Mouse (Mus musculus) heart, embryonic 14.5 days (tissue): ENCODE results near the gene Col6a6. TPM values are rescaled to one million over a fixed set of nuclear protein-coding genes. Genes with fewer than 3 reads are reported as not detected.

Experiments used
- ATAC-seq: fragments of 200-750 bp; cut with Nextera tagmentation; 2 replicates; pipeline ENCODE4 v1.8.0; 2017; ENCODE audit warnings: low read depth, moderate TSS enrichment; ENCODE audit not compliant: insufficient number of reproducible peaks, insufficient read depth, low FRiP score
- H3K27ac ChIP-seq, 2 experiments: fragments of 200-500 bp in 1 of 2; fragments of 300-500 bp in 1 of 2; sonication (generic) in 1 of 2; replicated peaks in 1 of 2; 2 replicates each; pipeline ENCODE4 v1.5.1; 2012 to 2014; ENCODE audit warnings: low read depth in 2 of 2, low read length in 2 of 2, control low read depth in 1 of 2, mild to moderate bottlenecking in 1 of 2, mixed read lengths in 1 of 2; ENCODE audit not compliant: control insufficient read depth in 1 of 2, insufficient read depth in 1 of 2
- H3K27me3 ChIP-seq: fragments of 300-500 bp; sonication (generic); 2 replicates; pipeline ENCODE4 v1.6.1; 2014; ENCODE audit warnings: mild to moderate bottlenecking, low read length, control low read depth; ENCODE audit not compliant: control insufficient read depth, insufficient read depth
- H3K36me3 ChIP-seq: fragments of 300-500 bp; sonication (generic); 2 replicates; pipeline ENCODE4 v1.6.1; 2014; ENCODE audit warnings: mild to moderate bottlenecking, control low read depth, low read length, mixed read lengths; ENCODE audit not compliant: control insufficient read depth, insufficient read depth
- H3K4me1 ChIP-seq, 2 experiments: fragments of 200-500 bp in 1 of 2; fragments of 300-500 bp in 1 of 2; sonication (generic) in 1 of 2; 2 replicates each; pipeline ENCODE4 v1.6.1; 2012 to 2014; ENCODE audit warnings: low read length in 2 of 2, control low read depth in 1 of 2, mixed read lengths in 1 of 2; ENCODE audit not compliant: control insufficient read depth in 2 of 2, insufficient read depth in 2 of 2
- H3K4me2 ChIP-seq: fragments of 300-500 bp; sonication (generic); 2 replicates; pipeline ENCODE4 v1.6.1; 2014; ENCODE audit warnings: mild to moderate bottlenecking, low read length
- H3K4me3 ChIP-seq, 2 experiments: fragments of 200-500 bp in 1 of 2; fragments of 300-500 bp in 1 of 2; sonication (generic) in 1 of 2; 2 replicates each; pipeline ENCODE4 v1.5.1; 2012 to 2014; ENCODE audit warnings: low read length in 2 of 2, mild to moderate bottlenecking in 2 of 2, control low read depth in 1 of 2, low read depth in 1 of 2, moderate library complexity in 1 of 2; ENCODE audit not compliant: control insufficient read depth in 1 of 2, insufficient read depth in 1 of 2
- H3K9ac ChIP-seq: fragments of 300-500 bp; sonication (generic); 2 replicates; pipeline ENCODE4 v1.6.1; 2014; ENCODE audit warnings: mild to moderate bottlenecking, low read length
- H3K9me3 ChIP-seq: fragments of 300-500 bp; sonication (generic); 2 replicates; pipeline ENCODE4 v1.6.1; 2016; ENCODE audit warnings: low read length, control low read depth; ENCODE audit not compliant: control insufficient read depth
- WGBS: fragments of 180-500 bp; shearing (Covaris S2); extraction: QIAGEN DNeasy Blood & Tissue Kit; methylation state at CpG from one replicate; pipeline ENCODE4 v1.1.7; 2014; 5-methylcytosine and 5-hydroxymethylcytosine counted together
- polyA plus RNA-seq: library from polyadenylated mRNA; unstranded; fragments of >200 nt; fragmentation: Nextera tagmentation; extraction: Ambion mirVana; gene quantifications from 2 replicates; pipeline ENCODE4 v1.2.1, GENCODE M21; 2014

Gene Col6a6
- 4.2 and 5.3 TPM in 2 replicates for polyA plus RNA-seq

DNA sequence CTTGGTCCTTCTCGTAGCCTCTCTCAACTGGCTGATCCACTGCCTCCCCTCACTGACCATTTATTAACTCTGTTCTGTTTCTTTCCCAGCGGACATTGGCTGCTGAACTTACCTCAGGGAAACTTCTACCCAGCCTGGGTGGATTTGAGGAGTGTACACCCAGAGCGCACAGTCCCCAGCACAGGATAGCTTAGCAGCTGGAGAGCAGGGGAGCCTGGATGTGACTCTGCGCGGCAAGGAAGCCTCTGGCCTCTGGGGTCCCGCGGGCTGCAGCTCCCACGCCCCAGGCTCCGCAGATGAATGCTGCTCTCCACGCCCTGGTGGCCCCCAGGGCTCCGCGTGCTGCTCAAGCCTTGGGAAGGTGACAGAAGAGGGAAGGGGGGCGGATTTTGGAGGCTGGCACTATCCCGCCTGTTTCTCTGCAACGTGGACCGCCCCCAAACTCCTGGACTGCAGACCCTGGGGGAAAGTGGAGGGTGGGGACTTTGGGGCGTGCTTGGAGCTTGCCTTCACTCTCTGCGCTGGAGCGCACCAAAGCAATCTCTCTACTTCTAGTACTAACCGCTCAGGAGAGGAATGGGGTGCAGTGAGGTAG lies at the start of gene Col6a6:
Gene Col6a6, minus strand, starts transcription at position 370 of the 595 bp plus-strand sequence.
- Histone ChIP-seq H3K4me1 (peaks cover 0 to 2% of the 10 kb centered on the region in 2 experiments; a peak in 2 of 4 replicates), H3K4me2 (peak within 1 kb of the TSS; percentile 63), H3K27me3 (peaks cover 10% of the 10 kb centered on the region), H3K27ac (peak within 1 kb of the TSS; percentile 19 to 37; a peak in 2 of 4 replicates), H3K9ac (peak within 1 kb of the TSS; percentile 64; the same call in 1 of the 2 replicates), H3K36me3 (no peaks in the 10 kb centered on the region), H3K9me3 (no peaks in the 10 kb centered on the region), H3K4me3 (peak within 1 kb of the TSS; percentile 22 to 31; a peak in 3 of 4 replicates)
- WGBS: 9% methylated on average over 20 of the region's 20 CpGs
- ATAC-seq: no peak

DNA sequence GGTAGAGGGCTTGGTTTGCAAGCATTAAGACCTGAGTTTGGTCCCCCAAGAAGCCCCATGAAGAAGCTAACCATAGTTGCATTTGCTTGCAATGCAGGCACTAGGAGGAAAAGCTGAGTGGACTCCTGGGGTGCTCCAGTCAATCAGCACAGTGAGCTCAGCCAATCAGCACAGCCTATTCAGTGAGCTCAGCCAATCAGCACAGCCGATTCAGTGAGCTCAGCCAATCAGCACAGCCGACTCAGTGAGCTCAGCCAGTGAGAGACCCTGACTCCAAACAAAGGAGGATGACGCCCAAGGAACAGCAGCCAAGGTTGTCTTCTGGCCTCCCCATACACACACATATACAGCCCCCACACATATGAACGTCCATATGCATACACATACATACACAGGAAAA lies 48.2 kb upstream of the Col6a6 start:
- no peaks in the 10 kb centered on the region for H3K36me3 ChIP-seq
- H3K9me3 ChIP-seq: no peaks in the 10 kb centered on the region
- no peak overlapping the region for H3K4me3 ChIP-seq
- 84% methylated on average over 4 of the region's 4 CpGs for WGBS
- H3K4me1 ChIP-seq: peaks cover 9 to 19% of the 10 kb centered on the region in 2 experiments
- no peak for ATAC-seq
- H3K27ac ChIP-seq: no peak overlapping the region
- no peaks in the 10 kb centered on the region for H3K27me3 ChIP-seq
- no peak overlapping the region for H3K4me2 ChIP-seq
- no peak overlapping the region for H3K9ac ChIP-seq

DNA sequence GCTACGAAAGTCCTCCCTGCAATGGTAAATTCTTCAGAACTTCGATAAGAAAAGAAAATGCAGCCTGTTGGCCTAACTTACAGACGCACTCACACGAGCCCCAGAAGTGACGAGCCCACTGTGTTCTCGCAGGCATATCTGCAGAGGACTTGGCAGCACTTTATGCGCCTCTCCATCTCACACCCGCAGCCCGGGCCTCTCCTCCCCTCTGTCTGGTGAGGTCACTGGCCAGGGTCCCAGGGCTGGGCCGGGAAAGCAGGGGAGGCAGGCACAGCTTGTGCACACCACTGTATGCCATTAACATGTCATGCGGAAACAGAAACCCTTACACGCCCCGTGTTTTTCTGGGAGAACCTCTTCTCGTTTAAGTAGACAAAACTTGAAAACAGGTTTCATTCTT lies 43.7 kb upstream of the Col6a6 start:
- H3K27me3 ChIP-seq: no peaks in the 10 kb centered on the region
- whole genome bisulfite sequencing: 44% methylated on average over 14 of the region's 14 CpGs
- ATAC-seq: no peak; the same call in 1 of the 2 replicates
- no peak overlapping the region for H3K4me2 ChIP-seq
- H3K36me3 ChIP-seq: no peaks in the 10 kb centered on the region
- peak overlapping the region in 1 of 2 experiments; percentile 20; a peak in 1 of 4 replicates for H3K27ac ChIP-seq
- no peak overlapping the region for H3K4me3 ChIP-seq
- no peaks in the 10 kb centered on the region for H3K9me3 ChIP-seq
- H3K4me1 ChIP-seq: peaks cover 6 to 12% of the 10 kb centered on the region in 2 experiments
- no peak overlapping the region for H3K9ac ChIP-seq

DNA sequence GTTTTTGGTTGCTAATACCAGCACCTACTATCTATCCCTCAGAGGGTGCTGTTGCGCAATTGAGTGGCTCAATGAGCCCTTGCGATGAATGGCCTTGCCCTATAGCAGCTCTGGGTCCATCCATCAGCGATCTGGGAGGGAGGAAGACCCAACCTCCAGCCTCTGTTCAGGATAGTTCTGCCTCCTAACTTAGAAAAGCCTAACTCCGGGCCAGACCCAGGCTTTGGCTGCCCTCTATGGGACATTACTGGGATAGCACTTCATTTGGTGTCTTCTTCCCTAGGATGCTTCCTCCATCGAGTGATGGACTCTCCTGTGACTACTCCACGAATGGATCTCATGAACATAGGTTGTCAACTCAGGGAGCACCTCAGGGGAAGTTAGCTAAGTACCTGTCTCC lies 29.8 kb upstream of the Col6a6 start:
- Histone ChIP-seq H3K4me2 (no peak overlapping the region), H3K27ac (no peak overlapping the region), H3K9me3 (no peaks in the 10 kb centered on the region), H3K9ac (no peak overlapping the region), H3K4me3 (no peak overlapping the region), H3K36me3 (no peaks in the 10 kb centered on the region), H3K27me3 (no peaks in the 10 kb centered on the region), H3K4me1 (no peaks in the 10 kb centered on the region)
- ATAC-seq: no peak
- 8% methylated on average over 6 of the region's 6 CpGs for WGBS

DNA sequence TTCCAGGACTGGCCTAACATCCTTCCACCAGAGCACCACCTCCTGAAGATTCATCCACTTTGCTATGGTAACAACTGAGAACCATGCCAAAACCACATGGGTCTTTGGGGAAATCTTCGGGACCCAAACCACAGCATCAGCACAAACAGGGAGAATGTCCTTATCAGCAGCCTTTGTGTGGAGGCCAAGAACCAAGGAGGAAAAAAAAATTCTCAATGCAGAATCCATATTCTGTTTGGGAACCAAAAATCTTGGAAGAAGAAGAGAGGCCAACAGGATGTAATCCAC lies 24.8 kb upstream of the Col6a6 start:
- 57% methylated on average over 1 of the region's 1 CpGs for WGBS
- Histone ChIP-seq H3K4me1 (peaks cover 0 to 4% of the 10 kb centered on the region in 2 experiments; a peak in 1 of 4 replicates), H3K27ac (no peak overlapping the region), H3K27me3 (no peaks in the 10 kb centered on the region), H3K4me2 (no peak overlapping the region), H3K4me3 (no peak overlapping the region), H3K9ac (no peak overlapping the region), H3K9me3 (no peaks in the 10 kb centered on the region), H3K36me3 (no peaks in the 10 kb centered on the region)
- no peak for ATAC-seq

DNA sequence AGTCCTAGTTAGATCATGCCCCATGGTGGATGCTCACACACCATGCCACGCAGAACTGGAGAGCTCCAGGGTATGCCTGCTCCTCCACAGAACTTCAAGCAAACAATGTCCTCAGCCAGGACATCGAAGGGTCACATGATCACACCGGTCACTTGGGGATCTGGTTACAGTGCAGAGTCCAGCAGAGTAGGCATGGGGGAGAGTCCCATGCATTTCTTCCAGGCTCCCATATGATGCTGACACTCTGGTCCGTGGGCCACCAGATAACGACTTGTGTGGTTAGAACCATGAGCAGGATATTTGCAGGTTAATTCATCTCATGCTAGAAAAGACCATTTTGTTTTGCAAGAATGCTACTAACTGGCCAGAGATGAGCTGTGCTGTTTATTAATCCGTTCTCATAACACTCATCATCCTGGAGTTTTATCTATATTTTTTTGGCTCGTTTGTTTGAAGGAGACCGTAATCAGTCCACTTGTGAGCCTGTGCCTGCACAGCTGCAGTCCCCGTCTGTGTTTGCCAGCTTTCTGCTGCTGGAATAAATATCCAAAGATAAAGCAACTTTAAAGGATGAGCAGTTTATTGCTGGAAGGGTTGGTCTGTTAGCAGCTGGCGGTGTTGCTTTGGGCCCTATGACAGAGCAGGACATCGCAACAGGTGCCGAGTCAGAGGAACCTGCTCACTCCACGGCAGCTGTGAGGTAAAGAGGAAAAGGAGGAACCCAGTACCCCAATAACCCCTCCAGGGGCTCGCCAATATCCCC lies 24.2 kb upstream of the Col6a6 start:
- no peak overlapping the region for H3K4me2 ChIP-seq
- H3K27me3 ChIP-seq: no peaks in the 10 kb centered on the region
- H3K4me1 ChIP-seq: peaks cover 0 to 4% of the 10 kb centered on the region in 2 experiments; a peak in 1 of 4 replicates
- ATAC-seq: no peak
- H3K27ac ChIP-seq: no peak overlapping the region
- no peak overlapping the region for H3K9ac ChIP-seq
- 70% methylated on average over 14 of the region's 14 CpGs for WGBS
- no peaks in the 10 kb centered on the region for H3K36me3 ChIP-seq
- H3K4me3 ChIP-seq: no peak overlapping the region
- H3K9me3 ChIP-seq: no peaks in the 10 kb centered on the region

DNA sequence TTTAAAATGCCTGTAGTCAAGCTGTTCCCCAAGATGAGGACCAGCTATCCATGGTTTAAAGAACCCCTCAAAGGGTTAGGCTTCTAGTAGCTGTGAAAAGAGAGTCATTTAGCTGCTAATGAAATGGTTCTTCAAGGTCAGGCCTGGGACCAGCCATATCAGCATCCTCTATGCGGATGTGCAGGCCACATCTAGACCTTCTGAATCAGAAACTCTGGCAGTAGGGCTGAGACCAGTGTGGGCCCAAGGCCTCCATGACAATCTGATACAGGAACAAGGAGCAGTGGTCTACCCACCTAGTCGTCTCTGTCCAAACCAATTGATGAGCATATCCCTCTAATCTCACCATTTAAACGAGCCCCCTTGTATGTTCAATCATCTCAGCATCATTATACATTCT lies 23.1 kb upstream of the Col6a6 start:
- Histone ChIP-seq H3K4me1 (peaks cover 0 to 4% of the 10 kb centered on the region in 2 experiments; a peak in 1 of 4 replicates), H3K4me2 (no peak overlapping the region), H3K4me3 (no peak overlapping the region), H3K27me3 (no peaks in the 10 kb centered on the region), H3K27ac (no peak overlapping the region), H3K9me3 (0 out of 2 replicates have a peak, but pooled peaks cover 3% of the 10 kb centered on the region), H3K9ac (no peak overlapping the region), H3K36me3 (no peaks in the 10 kb centered on the region)
- no peak for ATAC-seq
- 81% methylated on average over 3 of the region's 3 CpGs for WGBS
